Mouse (Mus musculus) cerebellum, adult 2 months (tissue): Measurements from ENCODE around the gene Eif6.

Experiments used
- CTCF ChIP-seq: fragments of 200-500 bp; IDR thresholded peaks from 2 replicates; pipeline ENCODE4 v1.5.1; 2011; ENCODE audit warnings: low read depth, mild to moderate bottlenecking, control low read depth, low read length, moderate library complexity, borderline replicate concordance; ENCODE audit not compliant: insufficient read depth
- POLR2A ChIP-seq: fragments of 200-500 bp; IDR thresholded peaks from 2 replicates; pipeline ENCODE4 v1.6.1; 2011; ENCODE audit warnings: low read length, control low read depth, borderline replicate concordance; ENCODE audit not compliant: insufficient read depth

DNA sequence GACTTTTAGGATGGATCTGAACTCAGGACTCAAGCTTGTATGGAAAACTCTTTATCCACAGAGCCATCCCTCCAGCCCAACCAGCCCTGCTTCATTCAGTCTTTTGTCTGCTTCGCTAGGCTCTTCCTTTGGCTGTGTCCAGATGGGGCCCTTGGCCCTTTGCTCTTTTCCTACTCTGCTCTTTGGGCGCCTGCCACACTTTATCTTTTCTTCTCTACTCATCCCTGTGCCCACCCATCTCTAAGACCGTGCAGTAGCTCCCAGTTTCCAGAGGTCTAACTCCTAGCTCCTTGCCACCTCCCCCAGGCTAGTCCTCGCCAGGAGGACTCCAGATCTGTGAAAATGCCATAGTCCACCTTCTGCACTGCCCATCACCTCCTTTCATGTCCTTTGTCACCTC lies 53.1 kb downstream of the Eif6 start:
- TF ChIP-seq CTCF (no peak), POLR2A (no peak)
